Mouse (Mus musculus) frontal cortex, adult 2 months (tissue): ENCODE measurements at regions not wholly inside any gene's neighbourhood (a gene's known extent, or its start where the extent isn't known, plus 50 kb on each side); places are given as distances from the start of the nearest gene placed in this dataset.

Source experiments
- DNase-seq, 2 experiments: peaks; one replicate each; pipeline ENCODE4 v3.0.0; 2022; ENCODE audit warnings: low spot score in 1 of 2; ENCODE audit errors: extremely low spot score in 1 of 2

DNA sequence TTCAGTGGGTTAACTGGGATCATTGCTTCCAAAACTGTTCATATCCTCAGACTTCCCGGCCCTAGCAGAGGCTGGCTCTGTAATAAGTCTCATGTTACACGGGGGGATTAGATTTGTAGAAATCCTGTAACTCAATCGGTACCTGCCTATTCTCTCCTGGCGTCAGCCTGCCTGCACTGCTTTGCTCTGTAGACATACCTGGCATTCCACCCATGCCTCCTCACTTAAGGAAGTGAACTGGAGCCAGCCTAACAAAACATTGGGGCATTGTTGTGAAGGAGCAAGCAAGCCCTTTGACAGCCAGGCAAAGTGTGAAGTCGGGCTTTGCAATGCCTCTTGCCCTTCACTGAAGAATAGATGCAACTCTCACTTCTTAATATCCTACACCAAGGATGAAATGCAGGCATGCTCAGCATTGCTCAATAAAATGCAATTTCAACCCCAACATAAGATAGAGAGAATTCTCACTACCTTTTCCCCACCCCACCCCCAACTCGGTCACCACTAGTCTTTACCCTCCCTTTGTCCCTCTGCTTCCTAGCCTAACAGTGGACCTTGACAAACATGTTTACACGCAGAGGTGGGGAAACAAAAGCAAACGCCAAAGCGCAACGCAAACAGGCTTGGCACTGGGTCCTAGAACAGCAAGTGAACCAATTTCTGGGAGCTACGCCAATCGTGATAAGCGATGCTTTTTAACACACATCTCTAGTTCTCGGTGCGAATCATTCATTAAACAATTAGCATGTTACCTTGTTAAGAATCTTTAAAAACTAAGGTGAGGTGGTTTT, 133.9 kb upstream of the Isl1 start:
- no peak for DNase-seq

DNA sequence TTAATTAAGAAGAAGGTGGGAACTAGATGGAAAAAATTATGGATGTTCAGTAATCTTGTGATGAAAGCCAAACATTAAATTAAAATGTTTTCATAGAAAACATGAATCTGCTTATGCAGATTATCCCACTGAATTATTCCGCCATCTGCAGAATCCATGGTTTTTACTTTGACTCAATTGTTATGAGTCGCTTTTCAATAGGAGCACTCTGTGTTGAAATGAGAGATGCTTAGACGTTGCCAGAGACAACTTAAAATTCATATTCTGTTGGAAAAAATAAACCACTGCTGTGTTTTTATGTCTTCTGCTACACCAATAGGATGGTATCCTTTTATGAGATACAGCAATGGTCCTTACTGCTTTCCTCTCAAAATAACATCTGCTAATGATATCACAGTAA, 108.3 kb upstream of the Isl1 start:
- DNase-seq, result no peak

DNA sequence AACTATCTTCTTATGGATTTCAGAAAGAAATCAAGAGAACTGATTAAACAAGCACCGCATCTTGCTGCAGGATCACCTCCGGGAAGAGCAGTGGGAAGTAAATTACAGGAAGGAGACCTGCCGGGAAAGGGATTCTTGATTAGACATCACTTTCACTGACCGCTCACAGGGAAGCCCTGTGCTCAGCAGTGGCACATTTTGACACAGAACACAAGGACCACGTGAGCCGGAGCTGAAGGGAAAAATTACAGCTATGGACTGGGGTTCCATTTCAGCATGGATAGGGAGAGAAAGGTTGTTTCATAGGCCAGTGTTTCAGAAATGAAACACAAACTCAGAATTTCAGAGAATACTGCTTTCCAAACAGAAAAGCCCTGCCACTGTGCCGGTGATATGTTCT, 105.0 kb upstream of the Isl1 start:
- no peak for DNase-seq

DNA sequence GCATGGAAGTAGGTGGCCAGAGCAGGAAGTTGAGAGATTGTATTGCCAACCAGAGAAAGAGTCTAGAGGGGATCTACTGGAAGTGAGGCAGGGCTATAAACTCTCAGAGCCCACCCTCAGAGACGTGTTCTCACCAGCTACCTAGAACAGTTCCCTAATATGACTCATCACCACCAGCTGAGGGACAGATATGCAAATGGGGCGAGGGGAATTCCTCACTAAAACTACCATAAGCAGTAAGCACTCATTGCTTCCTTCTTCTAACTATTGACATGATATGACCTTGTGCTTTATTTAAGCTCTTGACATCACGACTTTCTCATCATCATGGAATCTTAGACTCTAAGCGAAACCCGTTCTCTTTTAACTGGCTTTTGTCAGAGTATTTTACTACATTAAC, 101.2 kb upstream of the Isl1 start:
- no peak for DNase-seq
